Mouse (Mus musculus) adrenal gland, postnatal 25 days (tissue): ENCODE data around the gene Atr. TPM values are rescaled to one million over a fixed set of nuclear protein-coding genes. Genes with fewer than 3 reads are reported as not detected.

Experiments used
- DNase-seq: peaks from one replicate; pipeline ENCODE4 v3.0.0; 2021; ENCODE audit warnings: mixed read lengths
- long read RNA-seq: library from polyadenylated mRNA; stranded (forward); transcript quantifications from one replicate; pipeline ENCODE4 v2.0.0, GENCODE M21; 2021
- total RNA-seq: library from RNA; stranded (reverse); gene quantifications from 2 replicates; pipeline ENCODE4 v1.2.3, GENCODE M21; 2021

Atr gene
- 17.7 and 22.3 TPM in 2 replicates for total RNA-seq
- long read RNA-seq, full-length matches to known transcripts, result 1 of 7 reads
- long read RNA-seq, partial matches to known transcripts, result 5 of 7 reads
- long read RNA-seq, other reads (novel, unspliced or antisense), result 1 of 7 reads

GRCm38 (mm10) chr9:95857414-95858026 is at the start of gene Atr:
Gene Atr, plus strand, starts transcription at chr9:95857597.
- peak; percentile 95 for DNase-seq

DNA sequence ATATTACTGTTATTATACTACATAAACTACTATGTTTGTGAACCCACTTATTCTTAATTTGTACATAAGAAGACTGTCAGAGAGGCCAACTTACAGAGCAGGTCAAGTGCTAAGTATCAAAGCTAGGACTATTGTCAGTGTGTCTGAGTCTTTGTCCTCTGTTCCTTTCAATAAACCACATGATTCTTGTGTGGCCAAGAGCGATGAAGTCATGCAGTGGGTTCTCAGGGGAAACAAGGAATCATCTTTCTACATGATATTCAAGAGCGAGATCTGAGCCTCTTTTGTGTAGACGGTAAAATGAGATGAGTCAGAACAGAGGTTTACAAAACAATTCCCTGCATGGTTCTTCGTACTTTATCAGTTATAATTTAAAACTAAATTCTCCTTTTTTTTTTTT is 47.8 kb upstream of the Atr start:
- DNase-seq, result no peak

DNA sequence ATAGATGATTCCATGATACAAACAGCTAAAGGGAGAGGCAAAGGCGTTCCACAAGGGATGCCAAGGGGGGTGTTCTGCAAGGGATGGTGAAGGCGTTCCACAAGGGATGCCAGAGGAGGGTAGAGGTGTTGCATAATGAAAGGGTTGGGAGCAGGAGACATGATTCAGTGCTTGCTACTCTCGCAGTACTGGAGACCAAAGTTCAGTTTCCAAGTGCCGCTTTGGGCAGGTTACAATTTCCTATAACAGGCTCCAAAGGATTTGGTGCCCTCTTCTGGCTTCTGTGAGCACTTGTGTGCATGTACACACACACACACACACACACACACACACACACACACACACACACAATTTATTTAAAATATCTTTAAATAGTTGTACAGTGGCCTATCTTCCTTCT is 45.6 kb upstream of the Atr start:
- DNase-seq, result no peak

- no peak for DNase-seq
Measured at GRCm38 (mm10) chr9:95813721-95814531, 43.5 kb upstream of the Atr start.

DNA sequence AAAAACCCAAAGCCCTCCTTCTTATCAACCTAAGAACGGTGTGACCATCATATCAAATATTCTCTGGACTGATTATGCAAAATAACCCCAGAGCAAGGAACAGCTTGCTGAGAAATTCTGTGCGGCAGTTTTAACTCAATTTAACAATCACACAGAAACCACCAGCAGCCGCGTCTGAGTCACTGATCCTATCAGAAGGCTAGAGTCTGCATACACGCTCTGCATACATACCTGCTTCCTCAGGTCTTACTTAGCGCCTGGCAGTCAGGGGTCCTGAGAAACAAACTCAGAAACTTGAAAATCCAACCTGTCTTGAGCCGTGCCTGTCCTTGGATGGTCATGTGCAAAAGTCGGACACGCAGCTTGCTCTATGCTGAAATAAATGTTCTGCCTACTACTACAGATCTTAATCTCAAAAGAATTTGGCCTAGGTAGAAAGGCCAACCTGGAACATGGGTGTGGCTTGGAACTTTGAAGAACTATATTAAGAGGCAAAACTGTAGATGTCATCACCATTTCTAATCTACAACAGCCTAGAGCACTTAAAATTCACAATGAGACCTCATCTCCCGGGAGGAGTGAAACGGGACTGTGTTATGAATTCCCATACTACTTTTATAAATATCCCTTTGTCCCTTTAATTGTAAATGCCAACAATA is 42.3 kb upstream of the Atr start:
- no peak for DNase-seq

GRCm38 (mm10) chr9:95815706-95816105 is 41.7 kb upstream of the Atr start:
- no peak for DNase-seq

DNA sequence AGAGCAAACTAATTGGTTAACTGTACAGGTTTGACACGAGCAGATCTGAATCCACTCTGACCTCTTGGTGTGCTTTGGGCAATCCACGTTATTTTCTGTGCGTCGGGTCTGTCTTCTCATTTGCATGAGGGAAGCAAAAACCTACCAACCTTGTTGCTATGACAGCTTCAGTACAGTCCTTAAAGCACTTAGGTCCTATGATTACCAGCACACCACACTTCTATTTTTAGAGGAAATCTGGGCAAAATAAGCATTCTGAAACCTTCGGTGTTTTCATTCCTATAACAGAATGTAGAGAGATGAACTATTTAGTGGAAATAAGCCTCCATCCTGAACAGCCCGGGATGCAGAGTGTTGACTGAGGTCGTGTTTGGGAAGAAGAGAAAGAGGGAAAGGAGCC is 34.9 kb upstream of the Atr start:
- DNase-seq, result no peak

- no peak for DNase-seq
Measured at GRCm38 (mm10) chr9:95827565-95827964, 29.8 kb upstream of the Atr start.

- no peak for DNase-seq
Measured at GRCm38 (mm10) chr9:95832758-95833157, 24.6 kb upstream of the Atr start.

GRCm38 (mm10) chr9:95834799-95835198 is 22.6 kb upstream of the Atr start:
- no peak for DNase-seq

DNA sequence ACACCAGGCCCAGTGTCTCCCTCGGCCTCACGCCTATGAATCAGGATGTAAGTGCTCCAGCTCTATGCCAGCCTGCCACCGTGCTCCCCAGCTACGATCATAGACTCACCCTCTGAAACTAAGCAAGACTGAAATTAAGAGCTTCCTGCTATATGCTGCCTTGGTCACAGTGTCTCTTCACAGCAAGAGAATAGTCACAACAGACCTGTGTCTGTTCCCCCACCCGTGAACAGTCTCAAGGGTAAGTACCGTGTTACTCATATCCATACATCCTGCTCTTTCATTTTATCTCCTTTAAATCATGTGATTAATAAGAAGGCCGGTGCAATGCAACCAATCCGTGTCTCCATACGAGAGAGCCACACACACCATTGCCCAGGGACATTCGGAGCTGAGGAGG is 21.7 kb upstream of the Atr start:
- no peak for DNase-seq

DNA sequence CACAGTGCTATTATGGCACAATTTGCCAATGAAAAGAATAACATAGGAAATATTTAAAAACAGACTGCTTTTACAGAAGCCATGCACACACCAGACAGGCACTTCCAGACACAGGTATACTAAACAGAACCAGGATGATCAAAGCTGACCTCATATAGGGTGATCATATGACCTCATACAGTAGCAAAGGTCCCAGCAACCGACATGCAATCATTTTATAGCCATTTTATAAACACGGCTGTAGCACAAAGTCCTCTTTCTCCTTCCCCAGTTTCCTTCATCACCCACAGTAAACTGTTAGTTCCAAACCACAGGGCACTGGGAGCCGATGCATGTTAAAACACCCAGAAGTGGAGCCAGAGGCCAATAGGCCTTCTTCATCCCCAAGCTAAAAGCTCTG is 18.0 kb upstream of the Atr start:
- DNase-seq, result no peak

- peak; percentile 84 for DNase-seq
Measured at GRCm38 (mm10) chr9:95844825-95845460, 12.5 kb upstream of the Atr start, which contains the start of gene Pls1. Gene Pls1, minus strand, starts transcription at chr9:95845311.

GRCm38 (mm10) chr9:95845711-95846110 is 11.7 kb upstream of the Atr start:
- DNase-seq, result no peak

GRCm38 (mm10) chr9:95851671-95852070 is 5.7 kb upstream of the Atr start:
- DNase-seq, result no peak

GRCm38 (mm10) chr9:95852896-95853295 is 4.5 kb upstream of the Atr start:
- DNase-seq, result peak; percentile 71

- DNase-seq, result no peak
Measured at GRCm38 (mm10) chr9:95854891-95855290, 2.5 kb upstream of the Atr start.

DNA sequence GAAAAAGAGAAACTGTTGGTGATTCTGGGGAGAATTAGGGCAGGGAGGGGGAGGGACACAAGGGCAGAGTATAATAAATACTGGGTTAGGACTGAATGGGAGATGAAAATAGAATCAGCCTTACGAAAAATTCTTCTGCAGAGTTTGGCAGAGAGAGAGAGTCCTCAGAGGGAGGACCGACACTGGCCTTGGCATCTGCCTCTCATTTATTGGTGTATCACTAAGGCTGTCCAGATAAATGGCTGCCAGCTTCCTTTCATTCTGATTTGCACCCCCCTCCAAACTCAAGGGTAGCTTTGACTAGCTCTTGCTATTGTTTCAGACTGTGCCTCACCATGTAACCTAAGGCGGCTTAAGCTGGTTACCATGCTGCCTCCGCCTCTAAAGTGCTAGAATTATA is 1.4 kb upstream of the Atr start:
- no peak for DNase-seq

DNA sequence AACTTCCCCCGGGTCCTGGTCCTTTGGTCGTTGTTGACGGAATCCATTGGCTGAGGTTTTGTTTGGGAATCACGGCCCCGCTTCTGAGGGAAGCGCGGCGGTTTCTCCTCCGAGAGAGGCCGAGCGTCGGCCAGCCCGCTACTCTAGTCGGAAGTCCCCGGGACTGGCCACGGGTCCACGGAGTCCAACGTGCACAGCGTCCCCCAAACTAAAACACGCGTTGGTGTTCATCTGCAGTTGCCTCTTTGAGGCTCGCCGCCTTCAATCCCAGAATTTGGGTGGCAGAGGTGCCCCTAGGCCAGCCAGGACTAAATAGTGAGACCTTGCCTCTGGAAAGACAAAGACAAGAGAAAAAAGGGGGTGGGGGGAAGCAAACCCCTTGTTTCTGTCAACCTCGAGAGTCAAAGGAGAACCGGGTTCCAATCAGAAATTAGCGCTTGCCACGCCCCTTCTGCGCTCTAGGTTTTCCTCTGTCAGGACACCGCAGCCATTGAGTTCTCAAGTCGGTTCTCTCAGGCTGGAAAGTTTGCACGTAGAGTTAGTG is 702 bp downstream of the Atr start:
- peak; percentile 16 for DNase-seq

DNA sequence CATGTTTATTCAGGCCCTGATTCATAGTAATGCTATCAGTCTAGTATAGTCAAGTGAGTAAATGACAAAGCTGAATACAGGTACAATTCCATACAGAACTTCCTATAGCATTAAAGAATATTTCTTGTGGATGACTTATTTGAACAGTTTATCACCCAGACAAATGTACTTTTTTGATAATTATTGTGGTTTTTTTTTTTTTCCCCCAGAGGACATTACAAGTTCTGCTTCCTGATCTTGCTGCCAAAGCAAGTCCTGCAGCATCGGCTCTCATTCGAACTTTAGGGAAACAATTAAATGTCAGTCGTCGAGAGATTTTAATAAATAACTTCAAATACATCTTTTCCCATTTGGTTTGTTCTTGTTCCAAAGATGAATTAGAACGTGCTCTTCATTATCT is 20.8 kb downstream of the Atr start:
- DNase-seq, result no peak

DNA sequence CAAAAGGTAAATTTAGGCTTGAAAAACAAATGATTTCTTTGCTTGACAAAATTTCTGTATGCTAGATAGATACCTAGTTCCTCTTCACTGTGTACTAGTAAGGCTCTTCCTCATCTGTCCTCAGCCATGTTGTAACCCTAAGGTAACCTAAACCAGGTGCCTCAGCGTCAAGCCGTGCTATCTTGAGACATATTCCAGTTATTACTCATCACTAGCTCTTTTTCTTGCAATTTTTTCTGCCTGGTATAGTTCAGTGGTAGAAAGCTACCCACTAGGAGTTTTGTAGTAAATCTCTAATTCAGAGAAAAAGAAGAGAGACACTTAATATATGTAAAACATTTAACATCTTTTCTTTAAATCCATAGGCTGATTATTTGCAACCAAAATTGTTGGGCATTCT is 25.4 kb downstream of the Atr start:
- no peak for DNase-seq

GRCm38 (mm10) chr9:95897392-95897791 is 40.0 kb downstream of the Atr start:
- no peak for DNase-seq
